Mouse (Mus musculus): ENCODE results near the gene Usp5.

- TF ChIP-seq POLR2A (IDR thresholded peaks at IDR 0.05; ENCODE audit: borderline replicate concordance, extremely low read depth, insufficient read depth, insufficient read length, poor library complexity, severe bottlenecking) (no peak), CTCF (IDR thresholded peaks at IDR 0.05; ENCODE audit: borderline replicate concordance, extremely low read depth, insufficient read depth, insufficient read length) (no peak)
Measured at GRCm38 (mm10) chr6:124866560-124866959, 37.3 kb upstream of the Usp5 start.

Measured in brain, embryonic 14.5 days (tissue).